In genomic region chr11:103116008-103116818, GRCm38 (mm10) we compare ENCODE assay signal across 8 mouse cellular contexts. TPM values are rescaled to one million over a fixed set of nuclear protein-coding genes. Genes with fewer than 3 reads are reported as not detected.
DNase-seq lines count a peak whose midpoint lies in the region; ATAC-seq and TF ChIP-seq lines count a peak whose summit lies in the region.

TSS of gene Hexim1 (plus strand) at chr11:103116231.

- H3K4me1 ChIP-seq in heart, embryonic 14.5 days (ENCODE audit: control insufficient read depth in 2 of 2, insufficient read depth in 2 of 2, low read length in 2 of 2), result peaks cover 20 to 26% of the 10 kb centered on the region in 2 experiments
- peaks cover 17 to 23% of the 10 kb centered on the region in 2 experiments for H3K4me1 ChIP-seq in liver, embryonic 14.5 days (replicated peaks; ENCODE audit: control insufficient read depth in 2 of 2, insufficient read depth in 2 of 2, low read length in 1 of 2)
- H3K4me1 ChIP-seq in neural tube, embryonic 11.5 days (ENCODE audit: control insufficient read depth, insufficient read depth, low read length), result peaks cover 12% of the 10 kb centered on the region
- peaks cover 21% of the 10 kb centered on the region for H3K4me1 ChIP-seq in stomach, postnatal 0 days (replicated peaks; ENCODE audit: control insufficient read depth, insufficient read depth)

- no peaks in the 10 kb centered on the region for H3K36me3 ChIP-seq in heart, embryonic 14.5 days (ENCODE audit: control insufficient read depth, insufficient read depth, low read length)
- H3K36me3 ChIP-seq in liver, embryonic 14.5 days (replicated peaks; ENCODE audit: control insufficient read depth, insufficient read depth, low read depth), result no peaks in the 10 kb centered on the region
- H3K36me3 ChIP-seq in neural tube, embryonic 11.5 days (ENCODE audit: control insufficient read depth, insufficient read depth, low read length), result no peaks in the 10 kb centered on the region
- no peaks in the 10 kb centered on the region for H3K36me3 ChIP-seq in stomach, postnatal 0 days (ENCODE audit: control insufficient read depth, insufficient read depth, low read length)

- H3K27me3 ChIP-seq in heart, embryonic 14.5 days (ENCODE audit: control insufficient read depth, insufficient read depth, low read length), result no peaks in the 10 kb centered on the region
- no peaks in the 10 kb centered on the region; the same call in 1 of the 2 replicates for H3K27me3 ChIP-seq in liver, embryonic 14.5 days (ENCODE audit: control insufficient read depth, insufficient read depth, low read length)
- peaks cover 20% of the 10 kb centered on the region for H3K27me3 ChIP-seq in neural tube, embryonic 11.5 days (ENCODE audit: control insufficient read depth, insufficient read depth, low read length)
- no peaks in the 10 kb centered on the region for H3K27me3 ChIP-seq in stomach, postnatal 0 days (ENCODE audit: control insufficient read depth, insufficient read depth, low read length)

- H3K9me3 ChIP-seq in heart, embryonic 14.5 days (ENCODE audit: control insufficient read depth, low read length), result no peaks in the 10 kb centered on the region
- H3K9me3 ChIP-seq in liver, embryonic 14.5 days (ENCODE audit: control insufficient read depth, low read length), result no peaks in the 10 kb centered on the region
- no peaks in the 10 kb centered on the region for H3K9me3 ChIP-seq in neural tube, embryonic 11.5 days (ENCODE audit: control insufficient read depth, low read length)
- no peaks in the 10 kb centered on the region for H3K9me3 ChIP-seq in stomach, postnatal 0 days (ENCODE audit: control insufficient read depth, low read length)

- peak; percentile 100 for DNase-seq in c-Kit-negative CD71-positive TER-119-positive erythroid progenitor cells, embryonic 14.5 days (ENCODE audit: low read depth, low spot score)
- peak; percentile 99 for DNase-seq in fibroblast of lung, adult 2 months (ENCODE audit: low read depth)
- DNase-seq in kidney, postnatal 25 days, result peak; percentile 99 to 100
- peak; percentile 99 to 100 (median 99) for DNase-seq in liver, embryonic 14.5 days (ENCODE audit: low read depth in 3 of 3, low spot score in 3 of 3)
- peak; percentile 100 for DNase-seq in neural tube, embryonic 11.5 days (ENCODE audit: low spot score)
- DNase-seq in stomach, postnatal 0 days (ENCODE audit: low spot score), result peak; percentile 100

- peak within 1 kb of the TSS; percentile 97 for H3K4me2 ChIP-seq in heart, embryonic 14.5 days (ENCODE audit: low read length)
- peak within 1 kb of the TSS; percentile 100 for H3K4me2 ChIP-seq in liver, embryonic 14.5 days (ENCODE audit: low read depth)
- H3K4me2 ChIP-seq in neural tube, embryonic 11.5 days (ENCODE audit: low read depth), result peak within 1 kb of the TSS; percentile 94
- peak within 1 kb of the TSS; percentile 86 for H3K4me2 ChIP-seq in stomach, postnatal 0 days (replicated peaks; ENCODE audit: low read depth)

- under 1% methylated on average over 52 of the region's 53 CpGs for WGBS in heart, embryonic 14.5 days
- WGBS in liver, embryonic 14.5 days (ENCODE audit: insufficient replicate concordance), result under 1% methylated on average over 53 of the region's 53 CpGs
- under 1% methylated on average over 50 of the region's 53 CpGs for WGBS in neural tube, embryonic 11.5 days
- under 1% methylated on average over 52 of the region's 53 CpGs for WGBS in stomach, postnatal 0 days

- H3K9ac ChIP-seq in heart, embryonic 14.5 days (ENCODE audit: low read length), result peak within 1 kb of the TSS; percentile 86
- peak within 1 kb of the TSS; percentile 88 for H3K9ac ChIP-seq in liver, embryonic 14.5 days (replicated peaks)
- peak within 1 kb of the TSS; percentile 65 for H3K9ac ChIP-seq in neural tube, embryonic 11.5 days (ENCODE audit: low read length)
- H3K9ac ChIP-seq in stomach, postnatal 0 days (ENCODE audit: low read length), result peak within 1 kb of the TSS; percentile 80

- TF ChIP-seq EP300 in liver, embryonic 14.5 days (IDR thresholded peaks at IDR 0.05; ENCODE audit: low read depth), result no peak
- TF ChIP-seq EP300 in stomach, postnatal 0 days (optimal IDR thresholded peaks at IDR 0.05), result no peak

- peak within 1 kb of the TSS; percentile 73 to 93 for H3K4me3 ChIP-seq in heart, embryonic 14.5 days (ENCODE audit: control insufficient read depth in 1 of 2, insufficient read depth in 1 of 2, low read depth in 1 of 2, low read length in 2 of 2)
- H3K4me3 ChIP-seq in liver, embryonic 14.5 days (ENCODE audit: insufficient read depth in 1 of 2, low read depth in 2 of 2, low read length in 2 of 2), result peak within 1 kb of the TSS; percentile 86 to 91
- H3K4me3 ChIP-seq in neural tube, embryonic 11.5 days (ENCODE audit: low read depth, low read length), result peak within 1 kb of the TSS; percentile 42
- peak within 1 kb of the TSS; percentile 70 for H3K4me3 ChIP-seq in stomach, postnatal 0 days (ENCODE audit: low read depth, low read length)

- peak; percentile 91 for ATAC-seq in CD4-positive, CD25-positive, alpha-beta regulatory T cell, adult 4 months
- peak; percentile 90 for ATAC-seq in heart, embryonic 14.5 days (ENCODE audit: insufficient number of reproducible peaks, insufficient read depth, low FRiP score, low read depth)
- peak; percentile 91 for ATAC-seq in liver, embryonic 14.5 days (ENCODE audit: insufficient read depth)
- peak; percentile 94 for ATAC-seq in neural tube, embryonic 11.5 days (ENCODE audit: insufficient read depth, low FRiP score, low TSS enrichment)
- peak; percentile 95 for ATAC-seq in stomach, postnatal 0 days (ENCODE audit: low FRiP score, low TSS enrichment)

- TF ChIP-seq CTCF in liver, embryonic 14.5 days (IDR thresholded peaks at IDR 0.05; ENCODE audit: low read depth), result no peak
- TF ChIP-seq CTCF in stomach, postnatal 0 days (IDR thresholded peaks at IDR 0.05; ENCODE audit: low read depth), result no peak; the same call in none of the 2 replicates

- peak within 1 kb of the TSS; percentile 89 to 95 for H3K27ac ChIP-seq in heart, embryonic 14.5 days (replicated peaks in 1 of 2; ENCODE audit: control insufficient read depth in 1 of 2, insufficient read depth in 1 of 2, low read depth in 2 of 2, low read length in 2 of 2)
- peak within 1 kb of the TSS; percentile 90 for H3K27ac ChIP-seq in liver, embryonic 14.5 days
- peak within 1 kb of the TSS; percentile 75 for H3K27ac ChIP-seq in neural tube, embryonic 11.5 days (ENCODE audit: low read depth, low read length)
- H3K27ac ChIP-seq in stomach, postnatal 0 days (replicated peaks), result peak within 1 kb of the TSS; percentile 94

RNA-seq across cellular contexts. Expression of gene Hexim1, which starts in this region (rescaled TPM):
- 1 to 10 TPM; 2.6 to 4.3 TPM for polyA plus RNA-seq in CD4-positive, CD25-positive, alpha-beta regulatory T cell, adult 4 months (2017; shearing (Covaris generic))
- 3.4 and 3.7 TPM in 2 replicates for polyA plus RNA-seq in heart, embryonic 14.5 days (2014; fragmentation: Nextera tagmentation; extraction: Ambion mirVana)
- polyA plus RNA-seq in liver, embryonic 14.5 days (2012; rRNA removed), result 8.4 and 11.4 TPM in 2 replicates
- 2.4 and 2.6 TPM in 2 replicates for polyA plus RNA-seq in liver, embryonic 14.5 days (2014; fragmentation: Nextera tagmentation; extraction: Ambion mirVana)
- polyA plus RNA-seq in neural tube, embryonic 11.5 days (2014; fragmentation: Nextera tagmentation; extraction: Ambion mirVana), result 3.6 and 3.9 TPM in 2 replicates
- polyA plus RNA-seq in stomach, postnatal 0 days (2015; fragmentation: Nextera tagmentation; extraction: Ambion mirVana), result 3.8 and 4.1 TPM in 2 replicates

Comparison
In these comparisons a context has a peak if more than half of its experiments do, and no peak if none do; other contexts are left out.
1. Peak in every context shown above with its lines: DNase-seq, ATAC-seq, H3K4me3 ChIP-seq and H3K27ac ChIP-seq.